Mouse (Mus musculus) v-Abl transformed pro-B cells (cell line): ENCODE data around the gene Olfr961.

Source experiments
- in situ Hi-C, 2 experiments: fragments of 400-800 bp; cut with MboI; formaldehyde crosslinking; loops; one replicate each; pipeline ENCODE4 v1.15.1; 2025; ENCODE audit not compliant: unreplicated experiment in 2 of 2

The Olfr961 gene

GRCm38 (mm10) chr9:39644785-39645184 lies at the start of gene Olfr961:
Gene Olfr961, plus strand, starts transcription at chr9:39645085.
- in situ Hi-C loops = no loop called here

- in situ Hi-C loops = no loop called here
Observed at GRCm38 (mm10) chr9:39602536-39603332, 42.2 kb upstream of the Olfr961 start.

- in situ Hi-C loops = no loop called here
Observed at GRCm38 (mm10) chr9:39603333-39603845, 41.5 kb upstream of the Olfr961 start.

GRCm38 (mm10) chr9:39603999-39604453 lies 40.9 kb upstream of the Olfr961 start, which contains the start of gene AW551984:
Gene AW551984, minus strand, starts transcription at chr9:39604403.
- in situ Hi-C loops = no loop called here

GRCm38 (mm10) chr9:39608497-39608896 lies 36.4 kb upstream of the Olfr961 start:
- in situ Hi-C loops = no loop called here

GRCm38 (mm10) chr9:39610355-39610754 lies 34.5 kb upstream of the Olfr961 start, which contains the start of gene Olfr148:
Gene Olfr148, plus strand, starts transcription at chr9:39610655.
- in situ Hi-C loops = no loop called here

GRCm38 (mm10) chr9:39611953-39612352 lies 32.9 kb upstream of the Olfr961 start:
- in situ Hi-C loops = no loop called here

GRCm38 (mm10) chr9:39621073-39621472 lies 23.8 kb upstream of the Olfr961 start, which contains the start of gene Olfr960:
Gene Olfr960, plus strand, starts transcription at chr9:39621373.
- in situ Hi-C loops = no loop called here

GRCm38 (mm10) chr9:39623783-39624182 lies 21.1 kb upstream of the Olfr961 start:
- in situ Hi-C loops = no loop called here

- in situ Hi-C loops = no loop called here
Observed at GRCm38 (mm10) chr9:39624711-39625110, 20.2 kb upstream of the Olfr961 start.

- in situ Hi-C loops = no loop called here
Observed at GRCm38 (mm10) chr9:39629069-39629468, 15.8 kb upstream of the Olfr961 start.

GRCm38 (mm10) chr9:39633913-39634594 lies 10.8 kb upstream of the Olfr961 start:
- in situ Hi-C loops = no loop called here

- in situ Hi-C loops = no loop called here
Observed at GRCm38 (mm10) chr9:39647382-39647781, 2.5 kb downstream of the Olfr961 start.

- in situ Hi-C loops = no loop called here
Observed at GRCm38 (mm10) chr9:39654756-39655396, 10.0 kb downstream of the Olfr961 start.

GRCm38 (mm10) chr9:39666905-39667304 lies 22.0 kb downstream of the Olfr961 start, which contains the start of gene Olfr963:
Gene Olfr963, plus strand, starts transcription at chr9:39667205.
- in situ Hi-C loops = no loop called here

- in situ Hi-C loops = no loop called here
Observed at GRCm38 (mm10) chr9:39669723-39670122, 24.8 kb downstream of the Olfr961 start.

- in situ Hi-C loops = loop anchor here (25.0 kb wide), 2 partner anchors 962 to 1062 kb away; no protein-coding TSS in a partner anchor
Observed at GRCm38 (mm10) chr9:39674820-39675219, 29.9 kb downstream of the Olfr961 start.

- in situ Hi-C loops = loop anchor here (25.0 kb wide), 2 partner anchors 959 to 1059 kb away; no protein-coding TSS in a partner anchor
Observed at GRCm38 (mm10) chr9:39678557-39678956, 33.7 kb downstream of the Olfr961 start.

GRCm38 (mm10) chr9:39679280-39679679 lies 34.4 kb downstream of the Olfr961 start:
- in situ Hi-C loops = loop anchor here (25.0 kb wide), 2 partner anchors 958 to 1058 kb away; no protein-coding TSS in a partner anchor
